Mouse (Mus musculus): ENCODE measurements around the gene Mfng. TPM values are rescaled to one million over a fixed set of nuclear protein-coding genes. Genes with fewer than 3 reads are reported as not detected.

The Mfng gene
- total RNA-seq, 1 experiment, result 7.3 TPM

GRCm38 (mm10) chr15:78706630-78707029 lies 66.6 kb downstream of the Mfng start:
- TF ChIP-seq ZNF384 (IDR thresholded peaks at IDR 0.05; ENCODE audit: low read depth, low read length) (no peak), ZC3H11A (IDR thresholded peaks at IDR 0.05; ENCODE audit: borderline replicate concordance, low read depth, low read length) (no peak), MAFK (IDR thresholded peaks at IDR 0.05; ENCODE audit: insufficient read depth, low read depth, low read length) (no peak), CHD2 (IDR thresholded peaks at IDR 0.05; ENCODE audit: low read depth, low read length) (no peak), HCFC1 (IDR thresholded peaks at IDR 0.05; ENCODE audit: borderline replicate concordance, insufficient read depth, low read length) (no peak)
- H3K9ac ChIP-seq (ENCODE audit: insufficient read depth, low read depth, low read length, poor library complexity, severe bottlenecking), result no peak overlapping the region
- no peak overlapping the region for H3K4me3 ChIP-seq (ENCODE audit: insufficient read depth in 1 of 2, low read depth in 1 of 2, low read length in 2 of 2, poor library complexity in 1 of 2, severe bottlenecking in 1 of 2)
- no peaks in the 10 kb centered on the region for H3K36me3 ChIP-seq (ENCODE audit: control insufficient read depth, insufficient read depth, low read length, poor library complexity, severe bottlenecking)
- in situ Hi-C loops (cut with MboI; ENCODE audit: low sequenced_read_pairs in 2 of 2, unreplicated experiment in 2 of 2), result no loop called here
- DNase-seq (ENCODE audit: low read depth, low spot score), result no peak
- H3K27ac ChIP-seq (ENCODE audit: insufficient read depth, low read depth, low read length, poor library complexity, severe bottlenecking), result no peak overlapping the region
- no peaks in the 10 kb centered on the region; a peak in 1 of 4 replicates for H3K4me1 ChIP-seq (ENCODE audit: control insufficient read depth in 2 of 2, insufficient read depth in 2 of 2, low read length in 2 of 2, poor library complexity in 1 of 2)
- no peaks in the 10 kb centered on the region for H3K9me3 ChIP-seq (ENCODE audit: control insufficient read depth, insufficient read depth, low read depth, low read length)

Other genes with a start within 250 kb of the Mfng start
- gene C1qtnf6, start 242.1 kb downstream of the Mfng start, total RNA-seq (2012; rRNA removed), result 1.1 and 1.8 TPM in 2 replicates
- gene Sstr3, start 228.8 kb downstream of the Mfng start, total RNA-seq (2012; rRNA removed), result 0.11 and 0.18 TPM in 2 replicates
- 2.6 and 2.9 TPM in 2 replicates for gene Rac2, start 200.7 kb downstream of the Mfng start, total RNA-seq (2012; rRNA removed)
- gene Cyth4, start 176.4 kb downstream of the Mfng start, total RNA-seq (2012; rRNA removed), result 2.3 and 2.7 TPM in 2 replicates
- gene Elfn2, start 54.7 kb downstream of the Mfng start, total RNA-seq (2012; rRNA removed), result 0.09 and 0.53 TPM in 2 replicates
- gene Card10, start 29.6 kb upstream of the Mfng start, total RNA-seq (2012; rRNA removed), result 3.8 and 5.0 TPM in 2 replicates
- gene Cdc42ep1, start 69.1 kb upstream of the Mfng start, total RNA-seq (2012; rRNA removed), result 4.7 and 8.3 TPM in 2 replicates
- 4.2 TPM in 1 of 2 replicates, not detected in the other for gene Lgals2, start 82.1 kb upstream of the Mfng start, total RNA-seq (2012; rRNA removed)
- gene Gga1, start 103.7 kb upstream of the Mfng start, total RNA-seq (2012; rRNA removed), result 18.4 and 23.3 TPM in 2 replicates
- 0.11 TPM in 1 of 2 replicates, not detected in the other for gene Gm49510, start 126.2 kb upstream of the Mfng start, total RNA-seq (2012; rRNA removed)
- gene Sh3bp1, start 126.3 kb upstream of the Mfng start, total RNA-seq (2012; rRNA removed), result 10.5 and 17.3 TPM in 2 replicates
- 15.8 and 19.7 TPM in 2 replicates for gene Pdxp, start 140.4 kb upstream of the Mfng start, total RNA-seq (2012; rRNA removed)
- gene Lgals1, start 153.2 kb upstream of the Mfng start, total RNA-seq (2012; rRNA removed), result 541 and 1,081 TPM in 2 replicates
- gene Nol12, start 161.5 kb upstream of the Mfng start, total RNA-seq (2012; rRNA removed), result 26.1 and 26.6 TPM in 2 replicates
- 30.6 and 33.8 TPM in 2 replicates for gene Triobp, start 174.2 kb upstream of the Mfng start, total RNA-seq (2012; rRNA removed)

All from ES-E14 (cell line).